Mouse (Mus musculus): ENCODE data around the gene Chrna5.
"Not testable (repeated sequence)": the region's sequence is repeated elsewhere in the genome, so short reads cannot be mapped to it uniquely, and the experiment has no call there.

Chrna5 gene

GRCm38 (mm10) chr9:54980674-54981073 lies at the start of gene Chrna5:
Gene Chrna5 (plus strand): TSS chr9:54980880.
- DNase-seq (ENCODE audit: low spot score in 2 of 2) = no peak

- DNase-seq (ENCODE audit: low spot score in 2 of 2) = no peak
These were observed 48.9 kb upstream of the Chrna5 start for GRCm38 (mm10) chr9:54931765-54932164.

GRCm38 (mm10) chr9:54932379-54932778 lies 48.3 kb upstream of the Chrna5 start:
- DNase-seq (ENCODE audit: low spot score in 2 of 2) = no peak

- DNase-seq (ENCODE audit: low spot score in 2 of 2) = no peak
These were observed 38.6 kb upstream of the Chrna5 start for GRCm38 (mm10) chr9:54942071-54942470.

- no peak for DNase-seq (ENCODE audit: low spot score in 2 of 2)
These were observed 36.2 kb upstream of the Chrna5 start for GRCm38 (mm10) chr9:54944467-54944866.

GRCm38 (mm10) chr9:54946256-54946655 lies 34.4 kb upstream of the Chrna5 start:
- DNase-seq (ENCODE audit: low spot score in 2 of 2) = no peak

GRCm38 (mm10) chr9:54949465-54949864 lies 31.2 kb upstream of the Chrna5 start:
- DNase-seq (ENCODE audit: low spot score in 2 of 2) = no peak

- DNase-seq (ENCODE audit: low spot score in 2 of 2) = not testable (repeated sequence)
These were observed 30.5 kb upstream of the Chrna5 start for GRCm38 (mm10) chr9:54950162-54950561.

GRCm38 (mm10) chr9:54950575-54951321 lies 29.9 kb upstream of the Chrna5 start, which contains the start of the genes Psma4 and AY074887:
Gene Psma4 (plus strand): TSS chr9:54950790.
Gene AY074887 (minus strand): TSS chr9:54950998.
- DNase-seq (ENCODE audit: low spot score in 2 of 2) = peak; percentile 90 to 96

GRCm38 (mm10) chr9:54961059-54961458 lies 19.6 kb upstream of the Chrna5 start:
- DNase-seq (ENCODE audit: low spot score in 2 of 2) = no peak

- no peak for DNase-seq (ENCODE audit: low spot score in 2 of 2)
These were observed 17.0 kb upstream of the Chrna5 start for GRCm38 (mm10) chr9:54963669-54964068.

GRCm38 (mm10) chr9:54969972-54970637 lies 10.6 kb upstream of the Chrna5 start:
- DNase-seq (ENCODE audit: low spot score in 2 of 2) = no peak

- peak in 1 of 2 experiments; percentile 61 for DNase-seq (ENCODE audit: low spot score in 2 of 2)
These were observed 861 bp downstream of the Chrna5 start for GRCm38 (mm10) chr9:54981291-54982191.

GRCm38 (mm10) chr9:54982401-54982800 lies 1.7 kb downstream of the Chrna5 start:
- DNase-seq (ENCODE audit: low spot score in 2 of 2) = peak in 1 of 2 experiments; percentile 14

- no peak for DNase-seq (ENCODE audit: low spot score in 2 of 2)
These were observed 9.7 kb downstream of the Chrna5 start for GRCm38 (mm10) chr9:54990362-54990761.

- peak in 1 of 2 experiments; percentile 46 for DNase-seq (ENCODE audit: low spot score in 2 of 2)
These were observed 13.7 kb downstream of the Chrna5 start for GRCm38 (mm10) chr9:54994381-54994780.

- DNase-seq (ENCODE audit: low spot score in 2 of 2) = no peak
These were observed 15.0 kb downstream of the Chrna5 start for GRCm38 (mm10) chr9:54995645-54996044.

- DNase-seq (ENCODE audit: low spot score in 2 of 2) = no peak
These were observed 22.9 kb downstream of the Chrna5 start for GRCm38 (mm10) chr9:55003609-55004008.

- DNase-seq (ENCODE audit: low spot score in 2 of 2) = no peak
These were observed 29.0 kb downstream of the Chrna5 start for GRCm38 (mm10) chr9:55009692-55010091.

GRCm38 (mm10) chr9:55010588-55011350 lies 30.1 kb downstream of the Chrna5 start:
- no peak for DNase-seq (ENCODE audit: low spot score in 2 of 2)

GRCm38 (mm10) chr9:55016926-55017325 lies 36.2 kb downstream of the Chrna5 start:
- no peak for DNase-seq (ENCODE audit: low spot score in 2 of 2)

All from spleen, postnatal 4 days (tissue).